Mouse (Mus musculus): ENCODE measurements around the gene Snrpb2. TPM values are rescaled to one million over a fixed set of nuclear protein-coding genes. Genes with fewer than 3 reads are reported as not detected.

Gene Snrpb2
- total RNA-seq (2014; rRNA removed) = 22.6 and 34.0 TPM in 2 replicates
- polyA plus RNA-seq (2015; fragmentation: Nextera tagmentation; extraction: Ambion mirVana) = 51.3 and 59.2 TPM in 2 replicates

- Histone ChIP-seq H3K9me3 (ENCODE audit: low read length) (no peaks in the 10 kb centered on the region), H3K4me3 (ENCODE audit: low read depth, low read length) (peak within 1 kb of the TSS; percentile 78), H3K9ac (replicated peaks; ENCODE audit: low read length, poor library complexity, severe bottlenecking) (peak within 1 kb of the TSS; percentile 86), H3K4me2 (ENCODE audit: low read depth, low read length, poor library complexity, severe bottlenecking) (peak within 1 kb of the TSS; percentile 54), H3K27ac (ENCODE audit: low read depth, low read length) (peak within 1 kb of the TSS; percentile 62), H3K27me3 (ENCODE audit: insufficient read depth, low read length) (no peaks in the 10 kb centered on the region), H3K36me3 (ENCODE audit: insufficient read depth, low read length) (peaks cover 7% of the 10 kb centered on the region; the same call in 1 of the 2 replicates), H3K4me1 (ENCODE audit: insufficient read depth, low read length) (no peaks in the 10 kb centered on the region)
- ATAC-seq (ENCODE audit: low FRiP score) (peak; percentile 94), DNase-seq (ENCODE audit: low spot score) (peak; percentile 94)
- TF ChIP-seq CTCF (IDR thresholded peaks at IDR 0.05) = peak; percentile 62
- 1% methylated on average over 55 of the region's 55 CpGs for WGBS
These were observed at the start of gene Snrpb2 for GRCm38 (mm10) chr2:143062812-143063792. Gene Snrpb2, plus strand, starts transcription at chr2:143063039.

GRCm38 (mm10) chr2:143013057-143013456 is 49.8 kb upstream of the Snrpb2 start:
- Histone ChIP-seq H3K4me3 (ENCODE audit: low read depth, low read length) (no peak overlapping the region), H3K9me3 (ENCODE audit: low read length) (no peaks in the 10 kb centered on the region), H3K4me2 (ENCODE audit: low read depth, low read length, poor library complexity, severe bottlenecking) (no peak overlapping the region), H3K27me3 (ENCODE audit: insufficient read depth, low read length) (no peaks in the 10 kb centered on the region), H3K27ac (ENCODE audit: low read depth, low read length) (no peak overlapping the region), H3K9ac (replicated peaks; ENCODE audit: low read length, poor library complexity, severe bottlenecking) (no peak overlapping the region), H3K36me3 (ENCODE audit: insufficient read depth, low read length) (no peaks in the 10 kb centered on the region), H3K4me1 (ENCODE audit: insufficient read depth, low read length) (no peaks in the 10 kb centered on the region)
- DNase-seq (ENCODE audit: low spot score) (no peak), ATAC-seq (ENCODE audit: low FRiP score) (no peak)
- no peak for TF ChIP-seq CTCF (IDR thresholded peaks at IDR 0.05)
- WGBS = 63% methylated on average over 5 of the region's 5 CpGs

GRCm38 (mm10) chr2:143018084-143018483 is 44.8 kb upstream of the Snrpb2 start:
- Histone ChIP-seq H3K4me3 (ENCODE audit: low read depth, low read length) (no peak overlapping the region), H3K4me2 (ENCODE audit: low read depth, low read length, poor library complexity, severe bottlenecking) (no peak overlapping the region), H3K9ac (replicated peaks; ENCODE audit: low read length, poor library complexity, severe bottlenecking) (no peak overlapping the region), H3K4me1 (ENCODE audit: insufficient read depth, low read length) (no peaks in the 10 kb centered on the region), H3K9me3 (ENCODE audit: low read length) (no peaks in the 10 kb centered on the region), H3K36me3 (ENCODE audit: insufficient read depth, low read length) (no peaks in the 10 kb centered on the region), H3K27ac (ENCODE audit: low read depth, low read length) (no peak overlapping the region), H3K27me3 (ENCODE audit: insufficient read depth, low read length) (no peaks in the 10 kb centered on the region)
- DNase-seq (ENCODE audit: low spot score) (no peak), ATAC-seq (ENCODE audit: low FRiP score) (no peak)
- TF ChIP-seq CTCF (IDR thresholded peaks at IDR 0.05) = no peak
- WGBS = 93% methylated on average over 8 of the region's 8 CpGs

DNA sequence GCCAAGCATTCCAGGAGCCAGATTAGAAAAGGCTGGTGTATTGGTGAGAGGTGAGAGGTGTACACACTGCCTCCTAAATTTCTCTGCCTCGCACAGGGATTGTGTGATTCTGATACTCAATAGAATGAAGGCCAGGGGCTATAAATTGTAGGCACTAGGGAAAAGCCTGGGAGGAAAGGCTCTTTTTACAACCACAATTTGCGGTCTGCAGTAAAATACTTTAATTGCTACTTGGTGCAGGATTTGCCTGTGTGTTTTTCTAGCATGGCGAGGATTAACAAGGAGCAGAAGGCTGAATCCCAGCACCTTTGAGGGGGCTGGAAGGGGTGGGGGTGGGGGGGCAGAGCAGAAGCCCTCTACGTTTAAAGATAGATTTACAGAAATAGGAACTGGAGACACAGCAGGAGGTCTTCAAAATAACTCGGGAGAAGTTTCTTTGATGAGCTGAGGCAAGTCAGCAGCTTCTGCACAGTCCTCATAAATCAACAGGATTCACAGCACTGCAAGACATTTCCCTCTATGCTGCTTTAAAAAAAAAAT is 44.2 kb upstream of the Snrpb2 start:
- H3K4me3 ChIP-seq (ENCODE audit: low read depth, low read length) = no peak overlapping the region
- ATAC-seq (ENCODE audit: low FRiP score) = no peak
- H3K9me3 ChIP-seq (ENCODE audit: low read length) = no peaks in the 10 kb centered on the region
- no peak overlapping the region for H3K9ac ChIP-seq (replicated peaks; ENCODE audit: low read length, poor library complexity, severe bottlenecking)
- H3K27me3 ChIP-seq (ENCODE audit: insufficient read depth, low read length) = no peaks in the 10 kb centered on the region
- no peak for DNase-seq (ENCODE audit: low spot score)
- WGBS = 33% methylated on average over 5 of the region's 5 CpGs
- H3K36me3 ChIP-seq (ENCODE audit: insufficient read depth, low read length) = no peaks in the 10 kb centered on the region
- no peak overlapping the region for H3K27ac ChIP-seq (ENCODE audit: low read depth, low read length)
- TF ChIP-seq CTCF (IDR thresholded peaks at IDR 0.05) = no peak
- H3K4me1 ChIP-seq (ENCODE audit: insufficient read depth, low read length) = no peaks in the 10 kb centered on the region
- no peak overlapping the region for H3K4me2 ChIP-seq (ENCODE audit: low read depth, low read length, poor library complexity, severe bottlenecking)

GRCm38 (mm10) chr2:143019727-143020126 is 43.1 kb upstream of the Snrpb2 start:
- 44% methylated on average over 2 of the region's 2 CpGs for WGBS
- no peaks in the 10 kb centered on the region for H3K4me1 ChIP-seq (ENCODE audit: insufficient read depth, low read length)
- H3K4me2 ChIP-seq (ENCODE audit: low read depth, low read length, poor library complexity, severe bottlenecking) = no peak overlapping the region
- TF ChIP-seq CTCF (IDR thresholded peaks at IDR 0.05) = no peak
- no peaks in the 10 kb centered on the region for H3K36me3 ChIP-seq (ENCODE audit: insufficient read depth, low read length)
- no peak overlapping the region for H3K9ac ChIP-seq (replicated peaks; ENCODE audit: low read length, poor library complexity, severe bottlenecking)
- H3K4me3 ChIP-seq (ENCODE audit: low read depth, low read length) = no peak overlapping the region
- no peaks in the 10 kb centered on the region for H3K9me3 ChIP-seq (ENCODE audit: low read length)
- no peak overlapping the region for H3K27ac ChIP-seq (ENCODE audit: low read depth, low read length)
- DNase-seq (ENCODE audit: low spot score) (no peak), ATAC-seq (ENCODE audit: low FRiP score) (no peak)
- H3K27me3 ChIP-seq (ENCODE audit: insufficient read depth, low read length) = no peaks in the 10 kb centered on the region

- Histone ChIP-seq H3K9me3 (ENCODE audit: low read length) (no peaks in the 10 kb centered on the region), H3K27ac (ENCODE audit: low read depth, low read length) (no peak overlapping the region), H3K4me3 (ENCODE audit: low read depth, low read length) (no peak overlapping the region), H3K4me1 (ENCODE audit: insufficient read depth, low read length) (no peaks in the 10 kb centered on the region), H3K4me2 (ENCODE audit: low read depth, low read length, poor library complexity, severe bottlenecking) (no peak overlapping the region), H3K9ac (replicated peaks; ENCODE audit: low read length, poor library complexity, severe bottlenecking) (no peak overlapping the region), H3K27me3 (ENCODE audit: insufficient read depth, low read length) (no peaks in the 10 kb centered on the region), H3K36me3 (ENCODE audit: insufficient read depth, low read length) (no peaks in the 10 kb centered on the region)
- 95% methylated on average over 2 of the region's 2 CpGs for WGBS
- no peak for TF ChIP-seq CTCF (IDR thresholded peaks at IDR 0.05)
- ATAC-seq (ENCODE audit: low FRiP score) (no peak), DNase-seq (ENCODE audit: low spot score) (no peak)
These were observed 39.5 kb upstream of the Snrpb2 start for GRCm38 (mm10) chr2:143023331-143023730.

All from midbrain, postnatal 0 days (tissue).